Mouse (Mus musculus) cortical plate, adult 2 months (tissue): ENCODE measurements at regions not wholly inside any gene's neighbourhood (a gene's known extent, or its start where the extent isn't known, plus 50 kb on each side); places are given as distances from the start of the nearest gene placed in this dataset.

Experiments
- CTCF ChIP-seq: fragments of 200-500 bp; IDR thresholded peaks from 2 replicates; pipeline ENCODE4 v1.5.1; 2011; ENCODE audit warnings: mild to moderate bottlenecking, control low read depth, low read length; ENCODE audit not compliant: insufficient read depth; ENCODE audit errors: extremely low read depth
- POLR2A ChIP-seq: fragments of 200-500 bp; IDR thresholded peaks from 2 replicates; pipeline ENCODE4 v1.6.1; 2011; ENCODE audit warnings: mild to moderate bottlenecking, low read length, control low read depth; ENCODE audit not compliant: insufficient read depth; ENCODE audit errors: extremely low read depth

DNA sequence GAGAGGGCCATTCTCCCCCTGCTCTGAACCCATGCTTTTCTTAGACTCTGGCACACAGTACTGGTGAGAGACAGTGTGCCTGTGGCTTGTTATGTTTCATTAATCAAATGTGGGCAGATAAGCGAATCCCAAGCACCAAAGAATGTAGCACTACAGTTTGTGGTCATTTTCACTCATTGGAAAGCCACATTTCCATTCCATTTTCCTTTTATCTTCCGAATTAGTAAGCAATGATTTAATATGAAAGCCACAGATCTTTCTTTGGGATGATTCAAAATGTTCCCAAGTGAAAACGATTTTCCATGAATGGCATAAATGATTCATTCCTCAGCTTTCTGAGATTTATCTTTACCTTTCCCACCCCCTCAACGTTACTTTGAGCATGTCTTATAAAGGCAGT lies 260.9 kb upstream of the Gm49339 start:
- TF ChIP-seq POLR2A (no peak), CTCF (no peak)
